Mouse (Mus musculus) testis, adult 2 months (tissue): ENCODE data around the gene Fank1. TPM values are rescaled to one million over a fixed set of nuclear protein-coding genes. Genes with fewer than 3 reads are reported as not detected.

Source experiments
- H3K27ac ChIP-seq: fragments of 200-500 bp; 2 replicates; pipeline ENCODE4 v1.5.1; 2012; ENCODE audit warnings: low read depth, low read length; ENCODE audit not compliant: control insufficient read depth, insufficient read depth
- H3K27me3 ChIP-seq: fragments of 200-500 bp; 2 replicates; pipeline ENCODE4 v1.6.1; 2012; ENCODE audit warnings: mild to moderate bottlenecking, low read length, moderate library complexity; ENCODE audit not compliant: control insufficient read depth, insufficient read depth
- H3K36me3 ChIP-seq: fragments of 200-500 bp; 2 replicates; pipeline ENCODE4 v1.6.1; 2012; ENCODE audit warnings: mild to moderate bottlenecking, low read length; ENCODE audit not compliant: control insufficient read depth, insufficient read depth
- H3K4me1 ChIP-seq: fragments of 200-500 bp; 2 replicates; pipeline ENCODE4 v1.6.1; 2012; ENCODE audit warnings: low read length; ENCODE audit not compliant: control insufficient read depth, insufficient read depth
- H3K4me3 ChIP-seq: fragments of 200-500 bp; 2 replicates; pipeline ENCODE4 v1.5.1; 2012; ENCODE audit warnings: low read depth, mild to moderate bottlenecking, low read length, moderate library complexity, mixed read lengths; ENCODE audit not compliant: control insufficient read depth
- CTCF ChIP-seq: fragments of 200-500 bp; IDR thresholded peaks from 2 replicates; pipeline ENCODE4 v1.5.1; 2012; ENCODE audit warnings: low read depth, mild to moderate bottlenecking, inconsistent platforms, low read length, moderate library complexity; ENCODE audit not compliant: control insufficient read depth, insufficient read depth, insufficient replicate concordance
- POLR2A ChIP-seq: fragments of 200-500 bp; IDR thresholded peaks from 2 replicates; pipeline ENCODE4 v1.6.1; 2012; ENCODE audit warnings: low read depth, mild to moderate bottlenecking, inconsistent platforms, low read length, moderate library complexity; ENCODE audit not compliant: control insufficient read depth
- polyA plus RNA-seq: library from polyadenylated mRNA; depleted of rRNA; stranded (reverse); fragments of >200 nt; gene quantifications from 2 replicates; pipeline ENCODE4 v1.2.3, GENCODE M21; 2012; rRNA removed

Gene Fank1
- 202 and 217 TPM in 2 replicates for polyA plus RNA-seq

GRCm38 (mm10) chr7:133776626-133776996 lies at the start of gene Fank1:
Gene Fank1, plus strand, starts transcription at chr7:133776861.
- H3K27me3 ChIP-seq: no peaks in the 10 kb centered on the region
- peak within 1 kb of the TSS; percentile 77 for H3K27ac ChIP-seq
- peaks cover 4% of the 10 kb centered on the region for H3K4me1 ChIP-seq
- TF ChIP-seq CTCF (no peak), POLR2A (peak; percentile 70)
- H3K4me3 ChIP-seq: peak within 1 kb of the TSS; percentile 98
- H3K36me3 ChIP-seq: no peaks in the 10 kb centered on the region

- H3K36me3 ChIP-seq: peaks cover 2% of the 10 kb centered on the region
- TF ChIP-seq CTCF (no peak), POLR2A (no peak)
- no peak overlapping the region for H3K27ac ChIP-seq
- H3K27me3 ChIP-seq: no peaks in the 10 kb centered on the region
- no peaks in the 10 kb centered on the region; the same call in 1 of the 2 replicates for H3K4me1 ChIP-seq
- no peak overlapping the region for H3K4me3 ChIP-seq
These were observed 49.6 kb upstream of the Fank1 start for GRCm38 (mm10) chr7:133727027-133727426.

- Histone ChIP-seq H3K27ac (no peak overlapping the region), H3K4me1 (no peaks in the 10 kb centered on the region; the same call in 1 of the 2 replicates), H3K27me3 (no peaks in the 10 kb centered on the region), H3K4me3 (no peak overlapping the region), H3K36me3 (no peaks in the 10 kb centered on the region; the same call in 1 of the 2 replicates)
- TF ChIP-seq CTCF: no peak
- TF ChIP-seq POLR2A: no peak
These were observed 47.3 kb upstream of the Fank1 start for GRCm38 (mm10) chr7:133729351-133729750.

GRCm38 (mm10) chr7:133730324-133731191 lies 46.1 kb upstream of the Fank1 start:
- TF ChIP-seq POLR2A: no peak
- TF ChIP-seq CTCF: no peak
- no peak overlapping the region for H3K4me3 ChIP-seq
- H3K36me3 ChIP-seq: no peaks in the 10 kb centered on the region; the same call in 1 of the 2 replicates
- peak overlapping the region; percentile 68 for H3K27ac ChIP-seq
- H3K27me3 ChIP-seq: no peaks in the 10 kb centered on the region
- H3K4me1 ChIP-seq: no peaks in the 10 kb centered on the region; the same call in 1 of the 2 replicates

- TF ChIP-seq POLR2A (no peak), CTCF (no peak)
- Histone ChIP-seq H3K4me1 (no peaks in the 10 kb centered on the region; the same call in 1 of the 2 replicates), H3K27ac (no peak overlapping the region), H3K4me3 (no peak overlapping the region), H3K36me3 (no peaks in the 10 kb centered on the region; the same call in 1 of the 2 replicates), H3K27me3 (no peaks in the 10 kb centered on the region)
These were observed 44.6 kb upstream of the Fank1 start for GRCm38 (mm10) chr7:133731971-133732645.

- Histone ChIP-seq H3K27me3 (no peaks in the 10 kb centered on the region), H3K27ac (no peak overlapping the region), H3K36me3 (no peaks in the 10 kb centered on the region; the same call in 1 of the 2 replicates), H3K4me3 (no peak overlapping the region), H3K4me1 (no peaks in the 10 kb centered on the region)
- TF ChIP-seq CTCF: no peak
These were observed 36.1 kb upstream of the Fank1 start for GRCm38 (mm10) chr7:133740558-133740957.
